Mouse (Mus musculus) cerebellum, adult 9-10 months (tissue): ENCODE results near the gene Polr3a.
A peak's percentile ranks its signal among the peaks of the same experiment; 100 is the strongest.

Source experiments
- DNase-seq: peaks from one replicate; pipeline ENCODE4 v3.0.0; 2022

The Polr3a gene

GRCm38 (mm10) chr14:24486773-24487227, at the start of gene Polr3a, which contains the start of gene Rps24:
TSS of gene Polr3a (minus strand) at chr14:24487058.
TSS of gene Rps24 (plus strand) at chr14:24487125.
- peak; percentile 93 for DNase-seq

DNA sequence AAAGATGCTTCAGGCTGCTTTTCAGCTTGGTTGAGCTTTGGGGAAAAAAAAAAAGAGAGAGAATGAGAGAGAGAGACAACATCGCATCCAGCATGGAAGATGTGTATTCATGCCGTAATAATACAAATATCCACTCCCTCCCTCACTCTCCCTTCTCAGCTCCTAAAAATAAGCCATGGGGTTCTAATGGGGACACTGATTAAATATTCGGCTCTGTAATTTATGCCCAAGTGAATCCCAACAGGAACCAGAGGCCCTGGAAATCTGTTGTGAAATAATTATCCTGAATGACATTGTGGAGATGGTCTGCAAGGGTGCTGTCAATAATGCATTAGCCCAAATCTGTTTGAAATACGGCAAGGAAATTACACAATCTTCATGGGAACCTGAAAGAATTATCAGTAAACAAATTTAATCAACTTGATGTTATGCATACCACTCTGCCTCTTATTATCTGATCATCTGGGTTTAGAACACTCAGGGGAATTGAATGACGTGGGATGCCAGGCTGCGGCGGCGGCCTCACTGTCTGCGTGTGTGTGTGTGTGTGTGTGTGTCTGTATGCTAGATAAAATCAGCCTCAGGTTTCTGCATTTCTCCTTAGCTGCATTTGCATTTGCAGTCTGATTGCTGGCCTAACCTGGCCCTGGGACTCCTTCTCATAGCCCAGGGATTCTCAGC, 48.1 kb upstream of the Polr3a start:
- no peak for DNase-seq

DNA sequence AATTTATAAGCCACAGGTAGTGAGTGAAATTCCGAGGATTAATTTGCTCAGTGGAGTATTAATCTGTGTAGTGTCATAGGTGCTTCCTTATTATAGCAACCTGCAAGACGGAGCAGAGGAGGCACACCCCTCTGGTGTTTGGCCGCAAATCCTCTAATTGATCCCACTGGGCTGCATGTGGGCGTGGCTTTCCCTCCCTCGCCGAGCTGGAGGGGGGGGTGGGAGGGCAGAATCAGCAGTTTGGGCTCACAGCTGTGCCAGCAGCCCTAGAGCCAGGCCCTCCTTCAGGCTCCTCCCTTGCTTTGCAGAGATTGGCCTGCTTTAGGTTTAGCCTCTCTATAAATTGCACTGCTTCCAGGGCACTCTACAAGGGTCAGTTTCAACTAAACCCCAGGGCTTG, 43.4 kb upstream of the Polr3a start:
- DNase-seq, result no peak

DNA sequence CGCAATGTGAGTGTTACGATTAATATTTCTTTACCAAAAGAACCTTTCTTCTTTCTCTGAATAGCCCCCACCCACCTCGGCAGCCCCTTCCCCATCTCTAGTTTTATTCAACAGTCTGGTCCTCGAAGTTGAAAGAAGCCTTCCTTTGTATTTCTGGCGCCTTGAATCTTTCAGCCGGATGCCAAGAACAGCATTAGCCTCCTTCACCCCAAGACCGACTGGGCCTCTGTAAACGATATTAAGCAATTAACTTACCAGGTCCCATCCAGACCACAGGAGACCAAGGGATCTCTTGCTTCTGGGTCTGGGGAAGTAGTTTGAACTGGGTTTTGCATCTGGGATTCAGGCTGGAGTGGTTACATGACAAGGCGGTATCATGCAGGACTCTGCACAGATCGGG, 39.6 kb upstream of the Polr3a start:
- DNase-seq, result no peak

GRCm38 (mm10) chr14:24525677-24526415, 39.0 kb upstream of the Polr3a start:
- no peak for DNase-seq

DNA sequence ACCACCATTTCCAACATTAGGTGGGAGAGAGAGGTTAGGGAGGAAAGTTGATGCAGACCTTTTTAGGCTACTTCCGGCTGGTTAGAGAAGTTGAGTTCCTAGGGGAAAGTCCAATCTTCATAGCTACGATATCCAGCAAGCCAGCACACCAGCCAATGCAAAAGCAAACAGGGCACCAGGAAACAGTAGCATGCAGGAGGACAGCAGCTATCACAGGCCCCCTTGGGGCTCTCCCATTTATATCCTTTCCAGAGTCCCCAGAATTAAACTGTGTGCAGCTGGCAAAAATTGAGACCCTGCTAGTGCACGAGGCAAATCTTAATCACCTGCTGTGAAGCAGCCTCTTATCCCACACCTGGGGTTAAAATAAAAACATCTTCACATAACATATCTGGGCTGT, 38.3 kb upstream of the Polr3a start:
- DNase-seq, result no peak

- no peak for DNase-seq
These were observed 34.7 kb upstream of the Polr3a start for GRCm38 (mm10) chr14:24521597-24521996.

DNA sequence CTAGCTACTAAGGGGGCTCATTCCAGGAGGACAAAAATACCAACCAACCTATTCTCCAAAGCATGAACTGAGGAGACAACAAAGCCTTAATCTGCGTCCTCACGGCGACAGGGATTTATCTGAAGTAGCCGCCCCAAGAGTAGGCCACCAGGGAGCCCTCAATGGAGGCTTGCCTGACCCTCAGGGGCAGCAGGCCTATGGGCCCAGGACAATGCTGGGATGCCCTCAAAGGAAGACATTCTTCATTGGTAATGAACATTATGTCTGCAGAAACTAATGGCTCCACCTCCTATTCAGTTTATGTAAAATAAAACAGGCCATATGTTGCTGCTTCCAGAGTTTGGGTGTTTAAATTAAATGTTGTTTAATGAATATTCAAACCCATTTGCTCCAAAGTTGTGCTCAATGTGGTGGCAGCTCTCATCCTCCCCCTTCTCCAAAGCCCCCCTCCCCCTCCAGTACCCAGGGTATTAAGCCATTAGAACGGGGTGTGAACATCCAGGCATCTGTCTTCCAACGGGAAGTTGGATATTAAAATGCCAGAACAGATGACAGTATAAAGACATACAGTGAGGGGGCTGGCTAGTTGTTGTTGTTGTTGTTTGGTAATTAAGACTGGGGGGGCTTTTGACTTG, 25.8 kb upstream of the Polr3a start:
- no peak for DNase-seq

DNA sequence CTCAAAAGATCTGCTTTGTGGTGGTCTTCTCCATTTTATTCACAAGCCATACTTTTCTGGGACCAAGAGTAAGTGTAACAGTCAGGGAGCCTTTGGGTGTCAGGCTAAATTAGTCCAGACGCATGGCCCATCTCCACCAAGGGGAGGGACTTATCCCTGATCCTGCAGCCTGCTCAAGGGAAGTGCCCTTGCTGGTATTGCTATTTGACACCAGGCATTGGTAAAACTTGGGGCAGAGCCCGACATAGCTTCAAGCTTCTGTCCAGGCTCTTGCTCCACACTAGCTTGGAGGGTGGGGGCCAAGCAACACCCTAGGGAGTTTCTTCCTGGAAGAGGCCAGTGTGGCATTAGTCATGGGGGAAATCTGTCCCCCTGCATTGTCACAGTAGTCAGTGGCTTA, 23.8 kb upstream of the Polr3a start:
- DNase-seq, result no peak

- no peak for DNase-seq
These were observed 23.4 kb upstream of the Polr3a start for GRCm38 (mm10) chr14:24510218-24510617.

GRCm38 (mm10) chr14:24509557-24509956, 22.7 kb upstream of the Polr3a start:
- no peak for DNase-seq

- no peak for DNase-seq
These were observed 21.4 kb upstream of the Polr3a start for GRCm38 (mm10) chr14:24508070-24508773.

GRCm38 (mm10) chr14:24507452-24508069, 20.7 kb upstream of the Polr3a start:
- DNase-seq, result no peak

GRCm38 (mm10) chr14:24501256-24501655, 14.4 kb upstream of the Polr3a start:
- no peak for DNase-seq

GRCm38 (mm10) chr14:24500845-24501186, 14.0 kb upstream of the Polr3a start:
- DNase-seq, result no peak

DNA sequence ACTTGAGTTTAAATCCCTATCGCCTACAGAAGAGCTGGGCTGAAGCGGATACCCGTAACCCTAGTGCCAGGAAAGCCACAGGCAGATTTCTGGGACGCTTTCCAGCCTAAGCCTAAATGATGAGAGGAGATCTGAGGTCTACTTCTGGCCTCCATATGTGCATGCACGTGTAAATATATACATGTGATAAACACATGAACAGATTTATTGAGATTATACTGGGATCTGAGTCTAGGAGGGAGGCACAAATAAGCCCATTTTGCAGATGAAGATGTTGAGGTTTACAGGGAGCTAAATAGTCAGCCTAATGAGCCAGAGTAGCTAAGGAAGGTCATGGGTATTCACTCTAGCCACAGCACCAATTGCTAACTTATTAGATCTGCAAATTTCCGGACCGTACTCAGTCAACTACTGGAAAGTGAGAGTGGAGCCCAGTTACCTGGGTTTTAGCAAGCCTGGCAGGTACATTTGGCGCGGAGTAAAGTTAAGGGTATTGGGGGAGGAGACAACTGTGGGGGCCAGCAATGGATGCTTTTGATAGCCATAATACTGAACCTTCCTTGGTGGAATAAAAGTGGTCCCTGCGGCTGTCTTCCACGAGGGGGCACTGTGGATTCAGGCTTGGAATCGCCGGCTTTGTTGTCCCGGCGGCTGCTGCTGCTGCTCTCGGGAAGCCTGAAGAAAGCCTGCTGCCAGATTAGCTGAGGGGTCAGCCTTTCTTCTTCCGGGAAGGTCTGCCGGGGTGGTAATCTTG, 13.4 kb upstream of the Polr3a start:
- peak; percentile 93 for DNase-seq

GRCm38 (mm10) chr14:24499478-24499877, 12.6 kb upstream of the Polr3a start:
- no peak for DNase-seq

- DNase-seq, result no peak
These were observed 11.8 kb upstream of the Polr3a start for GRCm38 (mm10) chr14:24498561-24499255.

DNA sequence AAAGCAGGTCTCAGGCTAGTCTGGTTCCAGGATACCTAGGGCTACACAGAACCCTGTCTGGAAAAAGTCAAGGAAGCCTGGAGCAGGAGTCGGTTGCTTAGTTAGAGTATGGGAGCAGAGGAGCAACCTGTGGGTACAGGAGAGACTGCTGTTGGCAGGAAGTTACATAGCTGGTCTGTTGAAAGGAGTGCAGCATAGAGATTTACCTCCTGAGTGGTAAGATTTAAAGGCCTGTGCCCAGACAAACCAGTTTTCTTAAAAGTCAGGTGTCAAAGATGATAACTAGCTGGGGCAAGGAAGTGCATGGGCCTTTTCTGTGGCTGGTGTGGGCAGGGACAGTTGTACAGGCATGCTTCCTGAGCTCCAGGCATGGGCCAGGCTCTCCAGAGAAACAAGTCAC, 10.6 kb upstream of the Polr3a start:
- no peak for DNase-seq

GRCm38 (mm10) chr14:24496507-24496906, 9.6 kb upstream of the Polr3a start:
- DNase-seq, result no peak

DNA sequence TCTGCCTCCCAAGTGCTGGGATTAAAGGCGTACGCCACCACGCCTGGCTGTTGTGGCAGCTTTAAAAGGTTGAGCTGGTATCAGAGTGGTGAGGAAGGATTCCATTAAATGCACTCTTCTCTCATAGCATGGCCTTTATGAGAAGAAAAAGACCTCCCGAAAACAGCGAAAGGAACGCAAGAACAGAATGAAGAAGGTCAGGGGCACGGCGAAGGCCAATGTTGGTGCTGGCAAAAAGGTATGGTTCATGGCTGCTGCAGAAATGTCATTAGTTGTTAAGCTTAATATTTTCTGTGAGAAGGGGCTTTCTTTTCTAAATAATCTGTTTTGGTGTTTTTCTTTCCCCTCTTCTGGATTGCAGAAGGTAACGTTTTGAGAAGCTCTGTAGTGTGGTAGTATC, 6.4 kb upstream of the Polr3a start:
- no peak for DNase-seq
